Mouse (Mus musculus) liver, embryonic 14.5 days (tissue): ENCODE measurements at regions not wholly inside any gene's neighbourhood (a gene's known extent, or its start where the extent isn't known, plus 50 kb on each side); places are given as distances from the start of the nearest gene placed in this dataset.

Source experiments
- ATAC-seq: fragments of 200-750 bp; cut with Nextera tagmentation; 2 replicates; pipeline ENCODE4 v1.8.0; 2017; ENCODE audit warnings: moderate number of reproducible peaks, mild to moderate bottlenecking, moderate library complexity; ENCODE audit not compliant: insufficient read depth
- DNase-seq, 3 experiments: peaks; one replicate each; pipeline ENCODE4 v3.0.0-alpha.2; 2012 to 2013; ENCODE audit warnings: low read depth in 3 of 3, low spot score in 3 of 3
- H3K27ac ChIP-seq: fragments of 300-500 bp; sonication (generic); 2 replicates; pipeline ENCODE4 v1.5.1; 2014; ENCODE audit warnings: moderate library complexity, mild to moderate bottlenecking, control low read depth, inconsistent platforms
- H3K27me3 ChIP-seq: fragments of 300-500 bp; sonication (generic); 2 replicates; pipeline ENCODE4 v1.6.1; 2014; ENCODE audit warnings: mild to moderate bottlenecking, low read length, moderate library complexity; ENCODE audit not compliant: control insufficient read depth, insufficient read depth
- H3K36me3 ChIP-seq: fragments of 300-500 bp; sonication (generic); replicated peaks from 2 replicates; pipeline ENCODE4 v1.6.1; 2014; ENCODE audit warnings: low read depth; ENCODE audit not compliant: control insufficient read depth, insufficient read depth
- H3K4me1 ChIP-seq, 2 experiments: fragments of 200-500 bp in 1 of 2; fragments of 300-500 bp in 1 of 2; sonication (generic) in 1 of 2; replicated peaks; 2 replicates each; pipeline ENCODE4 v1.6.1; 2012 to 2014; ENCODE audit warnings: antibody characterized with exemption in 1 of 2, inconsistent platforms in 1 of 2, low read length in 1 of 2; ENCODE audit not compliant: control insufficient read depth in 2 of 2, insufficient read depth in 2 of 2
- H3K4me2 ChIP-seq: fragments of 300-500 bp; sonication (generic); 2 replicates; pipeline ENCODE4 v1.6.1; 2014; ENCODE audit warnings: low read depth, mild to moderate bottlenecking, control low read depth, moderate library complexity
- H3K4me3 ChIP-seq, 2 experiments: fragments of 200-500 bp in 1 of 2; fragments of 300-500 bp in 1 of 2; sonication (generic) in 1 of 2; 2 replicates each; pipeline ENCODE4 v1.5.1; 2012 to 2014; ENCODE audit warnings: low read depth in 2 of 2, low read length in 2 of 2, mild to moderate bottlenecking in 2 of 2, control low read depth in 1 of 2, inconsistent platforms in 1 of 2, moderate library complexity in 1 of 2; ENCODE audit not compliant: insufficient read depth in 1 of 2
- H3K9ac ChIP-seq: fragments of 300-500 bp; sonication (generic); replicated peaks from 2 replicates; pipeline ENCODE4 v1.6.1; 2014; ENCODE audit warnings: mild to moderate bottlenecking, control low read depth, moderate library complexity
- H3K9me3 ChIP-seq: fragments of 300-500 bp; sonication (generic); 2 replicates; pipeline ENCODE4 v1.6.1; 2016; ENCODE audit warnings: low read length, mixed read lengths; ENCODE audit not compliant: control insufficient read depth
- CTCF ChIP-seq: IDR thresholded peaks from 2 replicates; pipeline ENCODE4 v1.5.1; 2016; ENCODE audit warnings: antibody characterized with exemption, low read depth, control low read depth
- EP300 ChIP-seq: IDR thresholded peaks from 2 replicates; pipeline ENCODE4 v1.6.1; 2016; ENCODE audit warnings: antibody characterized with exemption, low read depth
- WGBS: fragments of 180-500 bp; shearing (Covaris S2); extraction: QIAGEN DNeasy Blood & Tissue Kit; methylation state at CpG from one replicate; pipeline ENCODE4 v1.1.7; 2014; ENCODE audit not compliant: insufficient replicate concordance; 5-methylcytosine and 5-hydroxymethylcytosine counted together

GRCm38 (mm10) chr12:107335106-107335505, 153.3 kb upstream of the 3110018I06Rik start:
- Histone ChIP-seq H3K4me2 (no peak overlapping the region), H3K4me1 (no peaks in the 10 kb centered on the region), H3K4me3 (no peak overlapping the region), H3K27me3 (no peaks in the 10 kb centered on the region), H3K9ac (no peak overlapping the region), H3K27ac (no peak overlapping the region), H3K9me3 (no peaks in the 10 kb centered on the region), H3K36me3 (no peaks in the 10 kb centered on the region)
- 69% methylated on average over 12 of the region's 12 CpGs for WGBS
- ATAC-seq (no peak), DNase-seq (no peak)
- TF ChIP-seq EP300 (no peak), CTCF (no peak)

GRCm38 (mm10) chr12:107338758-107339157, 149.7 kb upstream of the 3110018I06Rik start:
- Histone ChIP-seq H3K9me3 (no peaks in the 10 kb centered on the region), H3K27ac (no peak overlapping the region), H3K9ac (no peak overlapping the region), H3K27me3 (no peaks in the 10 kb centered on the region), H3K4me3 (no peak overlapping the region), H3K4me2 (no peak overlapping the region), H3K4me1 (no peaks in the 10 kb centered on the region), H3K36me3 (no peaks in the 10 kb centered on the region)
- TF ChIP-seq EP300 (no peak), CTCF (no peak)
- 64% methylated on average over 10 of the region's 10 CpGs for WGBS
- ATAC-seq (no peak), DNase-seq (no peak)

GRCm38 (mm10) chr12:107356211-107356610, 132.2 kb upstream of the 3110018I06Rik start:
- Histone ChIP-seq H3K36me3 (no peaks in the 10 kb centered on the region), H3K9ac (no peak overlapping the region), H3K4me2 (no peak overlapping the region), H3K4me1 (no peaks in the 10 kb centered on the region), H3K9me3 (no peaks in the 10 kb centered on the region), H3K27ac (no peak overlapping the region), H3K27me3 (no peaks in the 10 kb centered on the region), H3K4me3 (no peak overlapping the region)
- DNase-seq (no peak), ATAC-seq (no peak)
- no peak for TF ChIP-seq EP300
- no peak for TF ChIP-seq CTCF
- 55% methylated on average over 6 of the region's 6 CpGs for WGBS

- Histone ChIP-seq H3K9ac (no peak overlapping the region), H3K27ac (no peak overlapping the region), H3K27me3 (no peaks in the 10 kb centered on the region), H3K4me3 (no peak overlapping the region), H3K4me2 (no peak overlapping the region), H3K4me1 (no peaks in the 10 kb centered on the region), H3K36me3 (no peaks in the 10 kb centered on the region), H3K9me3 (no peaks in the 10 kb centered on the region)
- DNase-seq (no peak), ATAC-seq (no peak)
- 63% methylated on average over 7 of the region's 7 CpGs for WGBS
- TF ChIP-seq CTCF: no peak
- no peak for TF ChIP-seq EP300
These were observed 131.5 kb upstream of the 3110018I06Rik start for GRCm38 (mm10) chr12:107356974-107357373.

GRCm38 (mm10) chr12:107360511-107360910, 127.9 kb upstream of the 3110018I06Rik start:
- DNase-seq: no peak
- H3K36me3 ChIP-seq: no peaks in the 10 kb centered on the region
- H3K9ac ChIP-seq: no peak overlapping the region
- no peaks in the 10 kb centered on the region for H3K27me3 ChIP-seq
- no peak for ATAC-seq
- no peaks in the 10 kb centered on the region for H3K4me1 ChIP-seq
- no peak overlapping the region for H3K4me3 ChIP-seq
- TF ChIP-seq EP300: no peak
- TF ChIP-seq CTCF: no peak
- WGBS: 73% methylated on average over 12 of the region's 12 CpGs
- no peaks in the 10 kb centered on the region for H3K9me3 ChIP-seq
- no peak overlapping the region for H3K4me2 ChIP-seq
- no peak overlapping the region for H3K27ac ChIP-seq

- no peak for TF ChIP-seq CTCF
- TF ChIP-seq EP300: no peak
- no peaks in the 10 kb centered on the region for H3K36me3 ChIP-seq
- no peak overlapping the region for H3K27ac ChIP-seq
- 78% methylated on average over 7 of the region's 7 CpGs for WGBS
- no peaks in the 10 kb centered on the region for H3K4me1 ChIP-seq
- H3K4me3 ChIP-seq: no peak overlapping the region
- no peak for DNase-seq
- H3K9me3 ChIP-seq: no peaks in the 10 kb centered on the region
- H3K4me2 ChIP-seq: no peak overlapping the region
- ATAC-seq: no peak
- H3K27me3 ChIP-seq: no peaks in the 10 kb centered on the region
- H3K9ac ChIP-seq: no peak overlapping the region
These were observed 126.8 kb upstream of the 3110018I06Rik start for GRCm38 (mm10) chr12:107361606-107362005.
